Mouse (Mus musculus) adrenal gland, adult 18-20 months (tissue): ENCODE results near the gene Cgnl1. TPM values are rescaled to one million over a fixed set of nuclear protein-coding genes. Genes with fewer than 3 reads are reported as not detected.

ENCODE experiments used
- DNase-seq, 2 experiments: peaks; one replicate each; pipeline ENCODE4 v3.0.0; 2021 to 2022; ENCODE audit warnings: low spot score in 2 of 2
- total RNA-seq, 2 experiments: library from RNA; stranded (reverse); gene quantifications; 1 replicate in 1 of 2; 2 replicates in 1 of 2; pipeline ENCODE4 v1.2.3; 2021

Cgnl1 gene
- total RNA-seq, 2 experiments from 2014 or later = 92.4 to 105 TPM

DNA sequence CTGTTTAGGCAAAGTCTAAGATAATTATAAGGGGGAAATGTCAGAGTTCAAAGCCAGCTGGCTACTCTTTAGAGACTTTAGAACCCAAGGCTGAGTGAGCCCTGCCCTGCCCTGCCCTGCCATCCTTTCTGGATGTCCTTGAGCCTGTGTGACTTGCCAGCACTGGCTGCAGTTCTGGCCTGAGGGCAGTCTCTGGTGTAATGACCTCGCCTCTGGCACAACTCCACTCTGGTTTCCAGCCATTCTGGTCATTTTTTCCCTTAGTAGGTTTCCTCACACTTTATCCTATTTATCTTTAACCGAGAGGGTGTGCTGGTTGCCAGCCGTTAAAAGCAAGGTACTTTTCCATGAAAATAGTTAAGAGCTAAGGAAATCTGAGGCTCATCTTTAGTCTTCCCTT, 45.3 kb downstream of the Cgnl1 start:
- peak; percentile 42 to 54 for DNase-seq

DNA sequence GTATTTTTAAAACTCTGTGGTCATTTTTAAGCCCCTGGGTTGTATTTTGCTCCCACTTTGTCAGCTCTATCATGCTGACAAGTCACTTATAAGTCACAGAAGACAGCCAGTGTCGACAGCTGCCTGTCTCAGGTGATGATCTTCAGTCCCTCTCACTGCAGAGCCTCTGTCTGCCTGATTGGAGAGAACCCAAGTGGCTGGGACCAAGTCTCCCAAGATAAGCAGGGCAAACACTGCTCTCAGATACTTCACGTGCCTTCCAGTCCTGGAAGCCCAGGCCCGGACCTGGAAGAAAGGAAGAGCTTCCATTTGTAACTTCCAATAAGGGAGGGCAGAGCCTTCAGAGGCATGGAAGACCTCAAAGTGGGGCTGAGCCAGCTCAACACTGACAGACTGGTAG, 49.0 kb downstream of the Cgnl1 start:
- DNase-seq = no peak

DNA sequence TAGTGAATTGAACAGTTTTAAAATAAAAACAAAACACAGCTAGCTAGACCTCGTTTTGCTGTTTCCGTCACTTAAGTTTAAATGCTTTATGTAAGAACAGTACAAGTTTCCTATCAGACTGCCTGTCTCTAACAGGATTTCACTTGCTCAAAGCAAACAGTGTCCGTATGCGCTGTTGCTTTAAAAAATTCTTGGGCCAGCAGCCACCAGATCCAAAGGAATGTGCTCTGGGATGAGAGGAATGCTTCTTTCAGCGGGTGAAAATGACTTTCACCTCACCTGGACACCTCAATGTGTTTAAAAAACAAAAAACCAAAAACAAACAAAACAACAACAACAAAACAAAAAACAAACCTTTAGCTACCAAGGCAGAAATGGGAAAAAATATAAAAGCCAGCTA, 54.4 kb downstream of the Cgnl1 start:
- DNase-seq = no peak

DNA sequence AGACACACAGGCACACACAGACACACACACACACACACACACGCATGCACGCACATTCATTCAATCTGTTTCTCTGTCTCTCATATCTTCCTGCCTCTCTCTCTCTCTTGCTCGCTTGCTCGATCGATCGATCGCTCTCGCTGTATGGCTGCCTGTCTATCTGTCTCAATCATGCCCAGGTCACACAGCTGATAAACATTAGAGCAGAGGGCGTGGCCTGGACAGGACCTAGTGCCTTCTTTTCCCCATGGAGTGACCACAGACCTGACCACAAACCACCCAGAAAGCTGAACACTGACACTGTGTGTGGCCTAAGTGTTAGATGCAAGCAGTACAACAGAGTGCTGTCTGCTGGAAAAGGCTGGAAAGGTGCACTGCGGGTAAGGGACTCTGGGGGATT, 60.6 kb downstream of the Cgnl1 start:
- no peak for DNase-seq

DNA sequence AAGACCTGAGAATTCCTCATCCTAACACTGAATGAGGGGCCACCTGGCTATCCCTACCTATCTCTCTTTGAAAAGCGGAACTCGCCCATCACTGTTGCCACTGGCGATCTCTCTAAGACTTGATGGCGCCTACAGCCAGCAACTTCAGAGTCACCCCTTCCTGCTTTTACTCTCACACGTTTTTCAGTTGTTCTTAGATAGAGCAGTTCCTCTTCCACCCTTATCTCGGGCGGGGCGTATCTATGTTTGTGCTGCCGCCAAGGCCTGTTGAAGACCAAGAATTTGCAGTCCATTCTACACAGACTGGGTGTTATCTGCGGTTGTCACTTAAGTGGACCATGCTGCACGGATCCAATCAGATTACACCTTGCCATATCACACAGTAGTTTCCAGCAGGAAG, 62.2 kb downstream of the Cgnl1 start:
- DNase-seq = no peak

DNA sequence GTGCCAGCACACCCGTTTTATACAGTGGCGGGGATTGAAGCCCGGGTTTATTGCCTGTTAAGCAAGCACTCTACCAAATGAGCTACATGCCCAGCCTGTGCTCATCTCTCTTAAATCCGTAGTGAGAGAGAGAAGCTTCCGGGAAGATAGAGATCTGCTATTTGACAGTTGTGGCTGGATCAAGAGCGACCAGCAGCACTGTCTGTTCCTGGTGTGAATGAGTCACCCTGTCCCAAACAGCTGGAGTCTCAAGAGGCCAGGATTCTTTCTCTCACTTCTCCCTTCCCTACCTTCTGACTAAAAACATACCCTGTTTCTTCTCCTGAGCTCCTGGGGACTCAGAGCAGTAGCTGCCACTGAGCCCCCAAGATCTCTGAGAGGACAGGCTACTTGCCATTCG, 63.4 kb downstream of the Cgnl1 start:
- no peak for DNase-seq

DNA sequence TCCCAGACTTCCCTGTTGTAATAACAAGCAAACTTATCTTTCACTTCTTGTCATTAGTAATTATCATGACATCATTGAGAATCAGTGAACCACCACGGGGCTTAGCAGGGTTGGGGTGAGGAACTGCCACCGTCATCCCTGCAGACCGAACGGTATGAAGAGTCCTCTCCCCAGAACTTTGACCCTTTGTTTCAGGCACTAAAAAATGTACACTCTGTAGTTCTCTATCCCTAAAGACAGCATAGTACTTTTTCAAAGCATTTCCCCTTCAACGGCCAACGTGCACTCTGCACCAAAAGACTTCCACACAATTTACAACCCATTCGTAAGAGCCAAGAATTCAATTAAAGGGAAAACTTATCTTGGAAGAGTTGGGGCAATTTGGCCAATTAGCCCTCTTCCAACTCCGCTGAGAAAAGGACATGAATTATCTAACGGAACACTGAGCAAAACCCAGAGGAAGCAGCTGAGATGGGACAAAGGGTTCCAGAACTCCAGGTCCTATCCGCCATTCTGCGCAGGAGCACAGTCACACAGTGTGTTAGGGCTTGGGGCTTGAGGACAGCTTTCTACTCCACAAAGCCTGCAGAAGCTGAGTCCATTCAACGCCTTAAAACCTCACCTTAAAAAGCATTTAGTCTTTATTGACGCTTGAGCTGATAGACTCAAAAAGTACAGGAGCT, 66.9 kb downstream of the Cgnl1 start:
- DNase-seq = no peak

DNA sequence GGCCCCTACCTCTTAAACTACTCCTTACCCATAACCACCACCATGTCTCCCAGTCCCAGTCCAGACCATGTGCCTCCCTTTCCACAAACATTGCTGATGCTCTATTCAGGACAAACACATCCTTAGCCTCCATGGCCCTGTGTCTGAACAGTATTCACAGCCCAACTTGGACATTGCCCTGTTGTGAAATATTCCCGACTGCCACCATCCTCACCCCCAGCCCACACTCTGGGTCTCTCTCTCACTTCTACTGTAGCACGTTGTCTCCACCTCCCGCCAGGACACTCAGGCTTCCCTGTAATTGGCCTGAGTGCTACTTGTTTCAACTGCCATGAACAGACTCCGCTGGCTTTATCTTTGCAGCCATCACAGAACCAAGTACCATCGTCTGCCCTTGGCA, 72.3 kb downstream of the Cgnl1 start:
- no peak for DNase-seq

DNA sequence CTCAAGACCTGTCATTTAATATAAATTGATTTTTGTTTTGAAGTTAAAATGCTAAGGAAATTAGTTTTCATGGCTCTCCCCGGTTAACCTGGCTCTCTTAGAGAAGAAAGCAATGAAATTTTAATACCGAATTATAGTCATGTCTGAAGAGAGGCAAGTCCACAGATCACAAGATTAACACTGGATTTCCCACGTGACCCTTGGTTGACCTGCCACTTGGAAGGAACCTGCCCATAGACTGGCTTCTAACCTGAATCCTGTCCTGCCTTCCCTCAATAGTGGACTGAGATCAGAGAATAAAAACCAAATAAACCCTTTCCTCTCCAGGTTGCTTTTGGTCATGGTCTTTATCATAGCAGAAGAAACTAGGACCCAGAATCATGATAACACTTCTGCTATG, 73.3 kb downstream of the Cgnl1 start:
- no peak for DNase-seq

DNA sequence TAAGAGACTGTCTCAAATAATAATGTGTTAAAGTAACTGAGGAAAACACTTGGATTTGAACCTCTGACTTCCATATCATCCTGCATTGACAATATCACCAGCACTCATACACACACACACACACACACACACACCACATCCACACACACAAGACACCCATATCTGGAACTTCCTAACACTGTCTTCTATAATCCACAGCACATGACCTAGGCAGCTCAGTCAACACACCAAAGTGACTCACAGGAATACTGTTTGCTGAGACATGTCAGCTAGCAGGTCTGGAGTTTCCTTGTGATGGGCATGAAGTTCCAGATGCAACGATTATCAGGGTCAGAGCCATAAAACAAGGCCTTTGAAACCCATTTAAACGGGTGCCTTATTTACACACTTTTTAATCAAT, 74.2 kb downstream of the Cgnl1 start:
- no peak for DNase-seq

DNA sequence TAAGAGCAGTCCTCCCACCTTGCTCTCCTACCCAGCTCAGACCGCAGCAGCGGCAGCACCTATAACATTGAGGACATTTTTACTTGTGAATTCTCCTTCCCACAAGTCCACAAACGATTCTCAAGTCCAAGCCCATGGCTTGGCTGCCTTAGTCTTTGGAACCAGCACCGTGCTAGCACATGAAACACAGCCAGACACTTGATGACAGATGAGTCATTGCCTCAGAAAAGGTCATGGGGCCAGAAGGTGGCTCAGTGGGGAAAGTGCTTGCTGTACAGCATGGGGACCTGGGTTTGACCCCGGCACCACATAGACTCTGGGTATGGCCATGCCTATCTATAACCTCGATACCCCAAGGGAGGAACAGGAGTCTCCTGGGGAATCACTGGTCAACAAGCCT, 74.6 kb downstream of the Cgnl1 start:
- DNase-seq = peak; percentile 37 to 51

DNA sequence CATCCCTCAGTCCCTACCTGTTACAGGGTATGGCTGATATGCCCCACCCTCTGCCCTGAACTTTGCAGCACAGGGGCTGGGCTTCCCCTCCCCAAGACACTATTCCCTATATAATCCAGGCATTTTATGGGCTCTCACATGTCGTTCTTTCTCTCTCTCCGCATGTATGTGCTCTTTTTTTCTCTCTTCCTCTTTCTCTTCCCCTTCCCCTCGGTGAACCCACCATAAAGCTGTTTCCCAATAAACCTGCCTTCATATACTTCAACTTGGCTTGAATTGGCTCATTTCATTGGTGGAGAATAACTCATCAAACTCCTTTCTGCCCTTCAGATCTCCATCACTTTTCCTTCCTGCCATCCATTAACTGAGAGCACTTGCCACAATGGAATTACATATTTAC, 76.3 kb downstream of the Cgnl1 start:
- no peak for DNase-seq

DNA sequence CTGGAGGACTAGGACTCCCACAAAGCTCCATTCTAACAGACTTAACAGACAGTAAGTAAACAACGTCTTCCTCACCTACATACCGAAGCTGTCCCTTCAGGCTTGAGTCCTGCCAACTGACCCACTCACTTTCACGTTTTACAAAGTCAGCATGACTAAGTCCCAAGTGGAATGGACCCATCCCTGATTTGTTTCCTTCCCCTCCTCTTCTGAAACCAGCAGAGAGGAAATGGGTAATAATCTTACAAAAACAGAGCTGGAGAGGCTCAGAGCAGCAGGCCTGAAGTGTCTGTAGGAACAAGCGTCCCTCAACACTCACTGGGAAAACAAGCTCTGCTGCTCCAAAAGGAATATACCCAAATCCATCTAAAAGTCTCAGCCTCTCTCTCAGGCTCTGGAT, 77.2 kb downstream of the Cgnl1 start:
- no peak for DNase-seq

DNA sequence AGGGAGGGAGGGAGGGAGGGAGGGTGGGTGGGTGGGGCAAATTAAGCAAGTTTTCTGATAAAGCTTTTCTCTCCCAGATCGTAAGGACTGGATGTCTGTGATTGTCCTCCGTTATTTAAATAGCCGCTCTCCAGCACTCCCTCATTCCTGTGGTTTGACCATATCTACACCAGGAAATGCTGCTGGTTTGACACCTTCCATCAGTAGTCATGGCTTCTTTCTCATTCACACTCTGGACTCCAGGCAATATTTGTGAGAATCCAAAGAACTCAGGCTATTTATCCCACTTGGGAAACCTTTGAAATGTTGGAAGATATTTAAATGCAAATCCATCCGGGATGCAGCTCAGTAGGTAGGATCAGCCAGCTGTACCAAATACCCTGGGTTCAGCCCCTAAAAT, 77.6 kb downstream of the Cgnl1 start:
- no peak for DNase-seq

DNA sequence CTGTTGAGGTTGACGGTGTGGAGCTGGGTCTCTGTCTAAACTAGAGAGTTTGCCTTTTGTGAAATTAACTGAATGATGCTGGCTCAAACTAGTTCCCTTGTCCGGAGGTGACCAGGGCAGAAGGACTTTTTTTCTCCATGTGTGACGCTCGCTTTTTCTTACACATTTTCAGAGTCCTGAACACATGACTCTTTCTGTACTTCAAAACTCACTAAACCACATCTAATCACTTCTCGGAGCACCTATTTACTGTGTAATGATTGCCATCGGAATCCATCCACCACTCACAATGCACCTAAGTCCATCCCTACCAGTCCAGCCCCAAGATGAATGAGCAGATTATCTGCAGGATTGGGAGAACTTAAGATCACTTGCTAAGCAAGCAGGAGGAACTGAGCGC, 79.2 kb downstream of the Cgnl1 start:
- no peak for DNase-seq

DNA sequence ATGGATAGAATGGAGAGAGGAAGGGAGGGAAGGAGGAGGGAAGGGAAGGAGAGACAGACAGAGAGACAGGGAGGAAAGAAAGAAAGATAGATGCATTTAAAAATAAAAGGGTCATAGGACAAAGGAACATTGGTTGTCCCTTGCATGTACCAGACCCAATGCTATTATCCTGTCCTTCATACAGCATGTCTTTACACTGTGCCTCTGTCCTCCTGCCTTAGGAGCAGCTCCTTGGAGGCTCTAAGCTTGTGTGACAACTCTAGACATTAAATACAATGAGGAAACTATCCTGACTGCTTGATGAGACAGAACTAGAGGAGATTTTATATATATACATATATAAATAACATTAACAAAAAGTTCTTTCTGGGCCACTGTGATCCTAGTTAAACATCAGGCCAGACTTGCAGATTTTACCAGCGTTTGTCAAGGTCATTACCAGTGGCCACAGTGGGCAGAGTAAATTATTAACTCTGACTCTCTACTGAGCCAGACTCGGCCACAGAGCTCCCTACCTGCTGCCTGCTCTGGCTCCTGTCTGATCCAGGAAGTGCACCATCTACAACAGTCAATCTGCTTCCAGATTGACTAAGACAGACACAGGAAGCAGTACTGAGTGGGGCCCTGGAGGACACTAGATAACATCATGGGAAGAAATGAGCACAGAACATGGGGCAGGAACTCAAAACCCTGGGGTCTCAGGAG, 81.9 kb downstream of the Cgnl1 start:
- no peak for DNase-seq

DNA sequence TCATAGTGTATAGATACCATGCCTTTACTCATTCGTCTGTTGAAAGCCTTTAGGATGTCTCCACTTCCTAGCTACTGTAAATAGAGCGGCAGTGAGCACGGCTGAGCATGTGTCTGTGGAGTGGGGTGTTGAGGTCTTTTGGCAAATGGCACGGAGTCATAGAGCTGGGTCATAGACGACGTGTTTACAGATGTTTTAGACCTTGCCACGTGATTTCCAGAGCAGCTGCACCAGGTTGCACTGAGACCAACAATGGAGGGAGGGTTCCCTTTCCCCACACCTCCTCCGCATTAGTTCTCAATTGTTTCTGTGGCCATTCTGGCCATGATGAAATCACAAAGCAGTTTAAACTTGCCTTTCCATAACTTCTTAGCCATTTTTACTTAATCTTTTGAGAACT, 84.9 kb downstream of the Cgnl1 start:
- no peak for DNase-seq

DNA sequence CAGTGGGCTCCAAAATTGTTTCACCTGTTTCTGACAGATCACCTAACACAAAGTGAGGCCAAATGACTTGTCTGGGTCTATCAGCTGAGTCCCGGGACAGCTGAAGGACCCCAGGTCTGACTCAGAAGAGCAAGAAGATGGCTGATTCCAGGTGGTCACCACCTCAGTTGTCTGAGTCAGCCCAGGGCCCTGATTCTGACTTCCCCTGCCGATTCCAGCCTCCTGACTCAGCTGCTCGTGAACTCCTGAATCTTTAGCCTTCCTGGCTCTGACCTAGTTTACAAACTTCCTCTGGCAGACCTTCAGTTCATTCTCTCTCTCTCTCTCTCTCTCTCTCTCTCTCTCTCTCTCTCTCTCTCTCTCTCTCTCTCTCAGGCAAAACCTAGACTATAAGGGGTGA, 86.6 kb downstream of the Cgnl1 start:
- no peak for DNase-seq

DNA sequence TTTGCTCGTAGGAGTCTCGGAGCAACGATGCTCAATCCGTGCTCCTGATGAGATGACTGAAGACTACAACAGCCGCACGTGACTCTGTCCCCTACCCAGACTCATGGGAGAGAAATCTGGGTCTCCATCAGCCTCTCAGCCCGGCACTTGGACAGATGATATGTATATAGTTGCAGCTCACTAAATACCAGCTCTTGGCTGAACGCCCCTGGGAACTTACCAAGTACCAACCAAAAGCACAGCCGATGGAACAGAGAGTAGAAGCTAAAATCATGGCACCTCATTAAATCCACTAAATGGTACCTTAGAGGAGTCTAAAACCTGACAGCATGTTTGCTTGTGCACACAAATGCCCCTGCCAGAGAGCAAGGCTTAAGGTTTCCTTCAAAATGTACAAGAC, 91.0 kb downstream of the Cgnl1 start:
- DNase-seq = no peak

DNA sequence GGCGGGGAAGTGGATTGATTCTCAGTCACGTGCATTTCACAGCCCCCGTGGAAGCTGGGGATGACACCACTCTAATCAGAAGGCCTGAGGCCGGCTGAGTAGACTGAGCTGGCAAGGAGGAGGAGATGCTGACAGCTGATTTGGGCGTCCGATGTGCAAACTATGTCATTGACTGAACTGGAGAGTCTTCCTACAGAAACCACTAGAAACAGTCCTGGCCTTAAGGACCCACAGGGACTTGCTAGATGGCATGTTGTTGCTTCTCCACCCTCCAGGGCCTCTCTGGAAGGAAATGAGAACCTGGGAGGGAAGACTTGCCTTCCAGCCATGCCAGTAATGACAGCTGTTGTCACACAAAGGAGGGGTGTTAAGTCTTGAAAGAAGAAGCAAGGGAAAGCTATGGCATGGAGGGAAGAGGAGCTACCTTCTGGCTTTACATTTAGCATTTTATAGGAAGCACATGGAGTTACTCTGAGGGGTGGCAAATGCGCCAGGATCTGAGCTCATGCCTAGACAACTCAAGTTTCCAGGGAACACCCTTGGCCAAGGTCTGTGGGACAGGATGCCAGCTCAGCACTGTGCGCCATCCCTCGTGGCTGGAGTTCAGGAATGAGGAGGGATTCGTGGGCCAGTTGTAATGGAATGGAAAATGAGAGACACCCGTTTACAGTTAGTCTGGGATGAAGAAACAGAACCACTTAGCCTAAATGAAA, 92.1 kb downstream of the Cgnl1 start:
- no peak for DNase-seq

DNA sequence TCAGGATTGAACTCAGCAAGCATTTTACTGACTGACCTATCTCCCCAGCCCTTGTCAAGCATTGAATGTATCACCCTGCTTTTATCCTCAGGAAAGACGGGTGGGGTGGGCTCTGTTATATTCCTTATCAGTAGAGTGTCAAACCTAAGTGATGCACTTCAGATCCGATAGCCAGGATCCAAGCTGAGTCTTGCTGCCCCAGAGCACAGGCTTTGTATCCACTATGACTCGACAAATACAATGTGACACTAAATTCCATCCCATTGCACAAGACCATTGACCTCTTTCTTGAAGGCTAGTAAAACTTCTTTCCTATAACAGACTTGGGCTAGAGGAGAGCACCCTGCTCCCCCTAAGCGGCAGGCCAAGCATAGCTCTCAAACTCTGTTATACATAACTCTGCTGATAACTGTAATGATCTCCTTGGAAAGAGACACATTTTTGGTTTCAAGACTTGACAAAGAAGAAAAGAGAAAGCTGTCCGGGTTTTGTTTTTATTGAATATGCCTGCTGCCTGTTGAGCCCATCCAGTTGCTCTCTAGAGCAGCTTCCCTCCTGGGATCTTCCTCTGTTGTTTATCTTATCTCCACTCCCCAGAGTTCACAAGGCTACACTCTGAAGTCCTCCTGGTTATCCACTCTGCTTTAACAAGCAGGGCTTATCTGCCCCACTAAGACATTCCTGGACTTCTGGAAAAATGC, 94.3 kb downstream of the Cgnl1 start:
- DNase-seq = no peak
